Mouse (Mus musculus): ENCODE data around the gene Mphosph6. TPM values are rescaled to one million over a fixed set of nuclear protein-coding genes. Genes with fewer than 3 reads are reported as not detected.

The Mphosph6 gene
- 37.2 and 37.6 TPM in 2 replicates for polyA plus RNA-seq (2015; fragmentation: Nextera tagmentation; extraction: Ambion mirVana)

DNA sequence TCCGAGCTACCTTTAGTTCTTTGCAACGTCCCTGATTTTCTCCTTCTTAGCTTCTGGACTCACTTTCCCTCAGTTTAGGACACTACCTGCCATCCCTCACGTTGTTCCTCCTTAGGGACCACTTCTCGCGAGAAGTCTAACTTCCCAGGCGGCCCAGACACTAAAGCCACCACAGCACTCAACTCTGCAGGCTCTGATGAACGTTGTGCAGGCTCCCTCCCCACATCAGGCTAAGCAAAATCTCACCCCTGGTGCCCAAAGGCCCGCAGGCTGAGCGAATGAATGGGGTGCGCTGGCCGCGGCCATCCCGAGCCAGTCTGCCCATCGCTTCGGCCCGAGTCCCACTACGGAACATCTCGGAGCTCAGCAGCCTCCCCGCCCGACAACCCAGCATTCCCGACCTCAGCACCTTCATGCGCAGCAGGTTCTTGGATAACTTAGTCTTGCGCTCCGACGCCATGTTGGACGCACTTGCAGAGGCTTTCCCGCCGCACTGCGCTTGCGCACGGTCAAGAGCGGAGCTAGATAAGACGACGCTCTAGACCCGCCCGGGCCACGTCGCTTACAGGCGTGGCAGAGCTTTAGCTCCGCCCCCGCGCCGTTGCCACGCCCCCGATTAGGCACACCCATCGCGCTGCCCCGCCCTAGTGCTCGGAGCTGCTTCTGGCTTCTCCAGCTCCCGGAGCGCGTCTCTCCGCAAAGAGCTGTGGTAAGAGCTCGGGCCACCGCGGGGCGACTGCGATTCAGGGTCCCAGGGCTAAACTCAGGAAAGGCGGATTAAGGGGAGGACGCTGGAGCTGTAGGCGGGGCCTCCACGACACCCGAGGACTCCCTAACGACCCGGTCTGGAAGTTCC lies at the start of gene Mphosph6:
TSS of gene Mphosph6 (minus strand) at position 501 of the 856 bp plus-strand sequence.
- ATAC-seq (ENCODE audit: extremely low read depth, insufficient number of reproducible peaks, low FRiP score, low TSS enrichment): peak; percentile 99
- Histone ChIP-seq H3K4me2 (peak within 1 kb of the TSS; percentile 81), H3K27ac (replicated peaks) (peak within 1 kb of the TSS; percentile 96), H3K4me3 (peak within 1 kb of the TSS; percentile 91), H3K4me1 (peaks cover 28% of the 10 kb centered on the region), H3K9ac (peak within 1 kb of the TSS; percentile 93), H3K27me3 (replicated peaks) (no peaks in the 10 kb centered on the region), H3K36me3 (peaks cover 26% of the 10 kb centered on the region), H3K9me3 (no peaks in the 10 kb centered on the region)
- under 1% methylated on average over 65 of the region's 65 CpGs for WGBS

DNA sequence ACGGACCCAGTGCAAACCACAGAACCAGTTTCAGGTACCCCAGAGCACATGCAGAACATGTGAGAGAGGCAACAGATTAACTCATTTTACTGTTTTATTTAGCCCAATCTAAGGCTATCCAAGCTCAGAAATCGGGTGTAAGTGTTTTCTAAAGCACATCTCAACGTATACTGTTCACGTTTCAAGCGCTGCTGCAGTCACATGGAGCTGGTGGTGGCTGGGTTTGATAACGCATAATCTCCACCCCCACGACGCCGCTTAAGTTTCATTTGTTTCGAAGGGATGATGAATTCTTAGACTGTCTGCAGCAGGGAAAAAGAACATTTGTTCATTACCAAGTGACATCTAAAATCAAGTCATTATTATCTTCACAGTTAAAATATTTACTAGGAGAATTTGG lies 48.7 kb upstream of the Mphosph6 start:
- no peak for ATAC-seq (ENCODE audit: extremely low read depth, insufficient number of reproducible peaks, low FRiP score, low TSS enrichment)
- Histone ChIP-seq H3K9ac (no peak overlapping the region), H3K27ac (replicated peaks) (no peak overlapping the region), H3K4me1 (no peaks in the 10 kb centered on the region), H3K9me3 (no peaks in the 10 kb centered on the region), H3K36me3 (no peaks in the 10 kb centered on the region), H3K4me3 (no peak overlapping the region), H3K4me2 (no peak overlapping the region), H3K27me3 (replicated peaks) (no peaks in the 10 kb centered on the region; the same call in 1 of the 2 replicates)
- 64% methylated on average over 10 of the region's 10 CpGs for WGBS

- 80% methylated on average over 6 of the region's 6 CpGs for WGBS
- Histone ChIP-seq H3K4me3 (no peak overlapping the region), H3K27me3 (replicated peaks) (no peaks in the 10 kb centered on the region; the same call in 1 of the 2 replicates), H3K9ac (no peak overlapping the region), H3K9me3 (0 out of 2 replicates have a peak, but pooled peaks cover 3% of the 10 kb centered on the region), H3K4me2 (no peak overlapping the region), H3K27ac (replicated peaks) (no peak overlapping the region), H3K4me1 (no peaks in the 10 kb centered on the region), H3K36me3 (no peaks in the 10 kb centered on the region)
- ATAC-seq (ENCODE audit: extremely low read depth, insufficient number of reproducible peaks, low FRiP score, low TSS enrichment): no peak
Observed at GRCm38 (mm10) chr8:117847865-117848264, 46.1 kb upstream of the Mphosph6 start.

- Histone ChIP-seq H3K36me3 (no peaks in the 10 kb centered on the region), H3K4me1 (no peaks in the 10 kb centered on the region), H3K4me3 (no peak overlapping the region), H3K27ac (replicated peaks) (no peak overlapping the region), H3K4me2 (no peak overlapping the region), H3K9me3 (0 out of 2 replicates have a peak, but pooled peaks cover 3% of the 10 kb centered on the region), H3K27me3 (replicated peaks) (no peaks in the 10 kb centered on the region), H3K9ac (no peak overlapping the region)
- WGBS: 79% methylated on average over 8 of the region's 8 CpGs
- ATAC-seq (ENCODE audit: extremely low read depth, insufficient number of reproducible peaks, low FRiP score, low TSS enrichment): no peak
Observed at GRCm38 (mm10) chr8:117843694-117844093, 42.0 kb upstream of the Mphosph6 start.

DNA sequence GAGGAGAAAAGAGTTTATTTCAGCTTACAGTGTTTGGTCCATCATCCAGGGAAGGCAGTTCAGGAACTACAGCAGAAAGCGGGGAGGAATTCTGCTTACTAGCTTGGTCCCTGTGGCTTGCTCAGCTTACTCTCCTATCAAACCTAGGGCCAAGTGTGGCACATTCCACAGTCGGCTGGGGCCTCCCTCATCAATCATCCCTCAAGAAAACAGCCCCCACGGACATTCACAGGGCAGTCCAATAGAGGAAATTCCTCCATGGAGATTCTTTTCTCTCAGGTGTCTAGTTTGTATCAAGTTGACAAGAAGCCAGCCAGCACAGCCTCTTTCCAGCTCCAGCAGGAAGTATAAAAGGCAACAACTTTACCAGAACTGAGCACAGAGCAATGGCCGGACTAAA lies 11.8 kb upstream of the Mphosph6 start:
- ATAC-seq (ENCODE audit: extremely low read depth, insufficient number of reproducible peaks, low FRiP score, low TSS enrichment): no peak
- no peak overlapping the region for H3K27ac ChIP-seq (replicated peaks)
- no peak overlapping the region for H3K9ac ChIP-seq
- H3K4me3 ChIP-seq: no peak overlapping the region
- no peaks in the 10 kb centered on the region for H3K9me3 ChIP-seq
- no peaks in the 10 kb centered on the region for H3K27me3 ChIP-seq (replicated peaks)
- 34% methylated on average over 4 of the region's 4 CpGs for WGBS
- no peak overlapping the region for H3K4me2 ChIP-seq
- H3K36me3 ChIP-seq: no peaks in the 10 kb centered on the region
- H3K4me1 ChIP-seq: no peaks in the 10 kb centered on the region

- Histone ChIP-seq H3K4me2 (no peak overlapping the region), H3K4me1 (no peaks in the 10 kb centered on the region), H3K9me3 (no peaks in the 10 kb centered on the region), H3K4me3 (no peak overlapping the region), H3K27me3 (replicated peaks) (no peaks in the 10 kb centered on the region), H3K27ac (replicated peaks) (no peak overlapping the region), H3K9ac (no peak overlapping the region), H3K36me3 (no peaks in the 10 kb centered on the region)
- 89% methylated on average over 2 of the region's 2 CpGs for WGBS
- ATAC-seq (ENCODE audit: extremely low read depth, insufficient number of reproducible peaks, low FRiP score, low TSS enrichment): no peak
Observed at GRCm38 (mm10) chr8:117810676-117811075, 8.9 kb upstream of the Mphosph6 start.

GRCm38 (mm10) chr8:117805419-117805818 lies 3.7 kb upstream of the Mphosph6 start:
- Histone ChIP-seq H3K4me2 (no peak overlapping the region), H3K27ac (replicated peaks) (no peak overlapping the region), H3K9ac (no peak overlapping the region), H3K36me3 (no peaks in the 10 kb centered on the region), H3K27me3 (replicated peaks) (no peaks in the 10 kb centered on the region), H3K9me3 (no peaks in the 10 kb centered on the region), H3K4me3 (no peak overlapping the region), H3K4me1 (peaks cover 19% of the 10 kb centered on the region)
- ATAC-seq (ENCODE audit: extremely low read depth, insufficient number of reproducible peaks, low FRiP score, low TSS enrichment): no peak
- 74% methylated on average over 5 of the region's 5 CpGs for WGBS

DNA sequence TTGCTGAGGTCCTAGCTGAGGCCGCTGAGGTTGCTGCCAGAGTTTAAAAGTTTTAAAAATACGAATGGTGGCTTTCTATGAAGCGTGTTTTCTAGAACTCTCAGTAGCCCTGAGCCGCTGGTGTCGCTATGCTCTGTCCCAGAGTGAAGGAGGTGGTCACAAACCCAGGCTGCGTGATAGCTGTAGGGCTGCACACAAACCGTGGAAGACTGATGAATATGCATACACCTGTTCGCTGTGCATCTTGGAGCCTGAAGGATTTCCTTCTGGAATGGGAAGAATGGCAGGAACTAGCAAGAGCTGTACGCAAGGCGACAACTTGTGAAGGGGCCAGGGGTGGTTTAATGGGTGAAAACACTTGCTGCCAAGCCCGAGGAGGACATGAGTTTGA lies 551 bp upstream of the Mphosph6 start:
- H3K27me3 ChIP-seq (replicated peaks): no peaks in the 10 kb centered on the region
- 2% methylated on average over 11 of the region's 11 CpGs for WGBS
- peaks cover 20% of the 10 kb centered on the region for H3K36me3 ChIP-seq
- H3K4me3 ChIP-seq: peak overlapping the region; percentile 91
- peak overlapping the region; percentile 81 for H3K4me2 ChIP-seq
- H3K4me1 ChIP-seq: peaks cover 28% of the 10 kb centered on the region
- H3K27ac ChIP-seq (replicated peaks): peak overlapping the region; percentile 96
- no peaks in the 10 kb centered on the region for H3K9me3 ChIP-seq
- peak overlapping the region; percentile 80 for H3K9ac ChIP-seq
- peak; percentile 21 for ATAC-seq (ENCODE audit: extremely low read depth, insufficient number of reproducible peaks, low FRiP score, low TSS enrichment)

DNA sequence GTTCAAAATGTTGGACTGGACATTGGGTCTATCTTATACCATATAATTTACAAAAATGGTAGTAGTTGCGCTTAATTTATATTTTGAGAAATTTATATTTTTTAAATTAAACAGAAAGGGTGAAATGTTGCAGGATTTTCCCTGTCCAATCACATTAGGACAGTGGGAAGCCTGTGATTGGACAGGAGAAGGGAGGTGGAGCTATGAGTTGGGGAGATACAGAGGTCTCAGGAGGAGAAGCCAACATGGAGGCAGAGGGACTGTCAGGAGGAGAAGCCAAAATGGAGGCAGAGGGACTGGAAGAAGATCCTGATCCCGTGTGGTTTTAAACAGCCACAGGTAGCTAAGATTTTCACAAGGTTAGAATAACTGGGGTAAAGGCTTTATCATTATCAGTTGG lies 3.7 kb downstream of the Mphosph6 start:
- Histone ChIP-seq H3K9me3 (no peaks in the 10 kb centered on the region), H3K4me1 (peaks cover 26% of the 10 kb centered on the region), H3K4me2 (no peak overlapping the region), H3K36me3 (peaks cover 62% of the 10 kb centered on the region), H3K9ac (no peak overlapping the region), H3K4me3 (no peak overlapping the region), H3K27ac (replicated peaks) (no peak overlapping the region), H3K27me3 (replicated peaks) (no peaks in the 10 kb centered on the region)
- no peak for ATAC-seq (ENCODE audit: extremely low read depth, insufficient number of reproducible peaks, low FRiP score, low TSS enrichment)
- 90% methylated on average over 2 of the region's 2 CpGs for WGBS

- Histone ChIP-seq H3K9me3 (no peaks in the 10 kb centered on the region), H3K27me3 (replicated peaks) (no peaks in the 10 kb centered on the region), H3K4me1 (peaks cover 18% of the 10 kb centered on the region), H3K27ac (replicated peaks) (no peak overlapping the region), H3K36me3 (peaks cover 78% of the 10 kb centered on the region), H3K4me3 (no peak overlapping the region), H3K4me2 (no peak overlapping the region), H3K9ac (no peak overlapping the region)
- 90% methylated on average over 15 of the region's 15 CpGs for WGBS
- ATAC-seq (ENCODE audit: extremely low read depth, insufficient number of reproducible peaks, low FRiP score, low TSS enrichment): no peak
Observed at GRCm38 (mm10) chr8:117796464-117796863, 5.3 kb downstream of the Mphosph6 start.

DNA sequence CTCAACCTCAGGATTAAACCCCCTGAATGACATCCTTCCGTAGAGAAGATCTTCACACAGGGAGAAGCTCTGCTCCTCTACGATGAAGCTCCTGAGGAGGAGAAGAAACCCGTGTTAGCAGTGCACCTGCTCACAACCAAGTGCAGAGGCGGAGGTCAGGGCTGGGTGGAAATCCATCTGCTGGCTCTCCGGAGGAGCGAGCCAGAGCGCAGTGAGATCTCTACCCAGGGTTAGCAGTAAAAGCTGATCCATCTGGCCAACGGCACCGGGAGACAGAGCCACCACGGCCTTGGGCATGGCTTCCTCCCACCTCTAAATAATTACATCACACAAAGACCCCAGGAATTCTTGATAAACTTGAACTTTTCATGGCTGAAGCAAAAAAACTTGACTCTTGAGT lies 7.2 kb downstream of the Mphosph6 start:
- Histone ChIP-seq H3K4me1 (peaks cover under 1% of the 10 kb centered on the region; the same call in 1 of the 2 replicates), H3K9me3 (no peaks in the 10 kb centered on the region), H3K4me3 (no peak overlapping the region), H3K36me3 (peaks cover 97% of the 10 kb centered on the region), H3K27me3 (replicated peaks) (no peaks in the 10 kb centered on the region), H3K9ac (no peak overlapping the region), H3K27ac (replicated peaks) (no peak overlapping the region), H3K4me2 (no peak overlapping the region)
- ATAC-seq (ENCODE audit: extremely low read depth, insufficient number of reproducible peaks, low FRiP score, low TSS enrichment): no peak
- 89% methylated on average over 10 of the region's 10 CpGs for WGBS

All from heart, embryonic 13.5 days (tissue).